ENCODE assay signal across 14 mouse cellular contexts in the genomic region with DNA sequence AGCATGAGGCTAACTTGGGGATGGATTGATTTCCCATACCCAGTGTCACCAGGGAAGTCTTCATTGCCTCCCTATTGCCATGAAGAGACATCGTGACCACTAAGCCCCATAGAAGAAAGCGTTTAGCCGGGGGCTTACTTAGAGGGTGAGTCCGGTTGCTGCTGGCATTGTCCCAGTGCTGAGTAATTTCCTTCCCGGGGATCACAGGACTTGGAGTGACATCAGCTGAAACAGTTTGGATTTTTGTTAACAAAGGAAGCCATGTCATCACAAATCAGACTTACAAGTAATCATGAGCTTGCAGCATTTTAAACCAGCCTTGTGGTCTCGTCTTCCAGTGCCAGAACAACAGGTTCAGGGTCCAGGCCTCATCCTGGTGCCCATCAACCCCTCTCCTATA. TPM values are rescaled to one million over a fixed set of nuclear protein-coding genes. Genes with fewer than 3 reads are reported as not detected.
A peak's percentile ranks its signal among the peaks of the same experiment; 100 is the strongest.
DNase-seq lines count a peak whose midpoint lies in the region; ATAC-seq and TF ChIP-seq lines count a peak whose summit lies in the region.
"Had no signal": no experiment of that assay in that cellular context is flagged by ENCODE, and none has a peak within 500 bp of the region (broad histone marks: within the 10 kb centered on the region; RNA-seq: fewer than 3 reads in every experiment).

No protein-coding gene starts in this region.

- DNase-seq in heart, adult 8-10 months (ENCODE audit: low spot score) = peak; percentile 82
- peak; percentile 86 for DNase-seq in lung, postnatal 36 days
- DNase-seq: adrenal gland, adult 8-10 months; cerebellum, adult 8-10 months; forebrain, postnatal 0 days; right cerebral cortex, adult 18-20 months had no signal

- no peaks in the 10 kb centered on the region for H3K36me3 ChIP-seq in heart, embryonic 12.5 days
- no peaks in the 10 kb centered on the region for H3K36me3 ChIP-seq in kidney, embryonic 15.5 days
- H3K36me3 ChIP-seq in forebrain, embryonic 16.5 days (ENCODE audit: control insufficient read depth, insufficient read depth) = no peaks in the 10 kb centered on the region
- no peaks in the 10 kb centered on the region; the same call in 1 of the 2 replicates for H3K36me3 ChIP-seq in hindbrain, embryonic 16.5 days (ENCODE audit: control insufficient read depth, insufficient read depth, low read length)
- H3K36me3 ChIP-seq: hindbrain, embryonic 10.5 days; stomach, embryonic 15.5 days had no signal

- no peak for TF ChIP-seq POLR2A in embryonic fibroblast, embryonic 13.5 days (IDR thresholded peaks at IDR 0.05; ENCODE audit: low read depth, low read length)

- H3K4me1 ChIP-seq in heart, embryonic 12.5 days (replicated peaks) = peaks cover 24% of the 10 kb centered on the region
- H3K4me1 ChIP-seq in embryonic fibroblast, embryonic 13.5 days (ENCODE audit: control insufficient read depth, insufficient read depth, low read length) = peaks cover 29% of the 10 kb centered on the region
- peaks cover 66% of the 10 kb centered on the region for H3K4me1 ChIP-seq in kidney, embryonic 15.5 days
- no peaks in the 10 kb centered on the region for H3K4me1 ChIP-seq in forebrain, embryonic 16.5 days (replicated peaks; ENCODE audit: control insufficient read depth, insufficient read depth, low read length)
- no peaks in the 10 kb centered on the region; the same call in 1 of the 2 replicates for H3K4me1 ChIP-seq in hindbrain, embryonic 16.5 days (ENCODE audit: control insufficient read depth, insufficient read depth, low read depth, low read length)
- H3K4me1 ChIP-seq: stomach, embryonic 15.5 days had no signal

- ATAC-seq in heart, embryonic 12.5 days (ENCODE audit: insufficient number of reproducible peaks, low FRiP score) = no peak
- no peak for ATAC-seq in kidney, embryonic 15.5 days (replicated peaks; ENCODE audit: low FRiP score)
- ATAC-seq in forebrain, embryonic 16.5 days = no peak
- ATAC-seq in hindbrain, embryonic 16.5 days = no peak
- ATAC-seq: forebrain, postnatal 0 days had no signal

- no peak overlapping the region for H3K4me2 ChIP-seq in heart, embryonic 12.5 days
- no peak overlapping the region for H3K4me2 ChIP-seq in kidney, embryonic 15.5 days
- no peak overlapping the region for H3K4me2 ChIP-seq in forebrain, embryonic 16.5 days (ENCODE audit: low read length)
- no peak overlapping the region for H3K4me2 ChIP-seq in hindbrain, embryonic 16.5 days (ENCODE audit: low read length)
- H3K4me2 ChIP-seq: stomach, embryonic 15.5 days had no signal

- H3K27me3 ChIP-seq in heart, embryonic 12.5 days (replicated peaks) = no peaks in the 10 kb centered on the region
- no peaks in the 10 kb centered on the region for H3K27me3 ChIP-seq in kidney, embryonic 15.5 days
- H3K27me3 ChIP-seq in forebrain, embryonic 16.5 days (replicated peaks; ENCODE audit: control insufficient read depth, insufficient read depth, low read length) = no peaks in the 10 kb centered on the region
- H3K27me3 ChIP-seq in hindbrain, embryonic 16.5 days (replicated peaks; ENCODE audit: control insufficient read depth, insufficient read depth, low read length) = no peaks in the 10 kb centered on the region
- H3K27me3 ChIP-seq: stomach, embryonic 15.5 days had no signal

- H3K9me3 ChIP-seq in heart, embryonic 12.5 days (replicated peaks) = no peaks in the 10 kb centered on the region
- H3K9me3 ChIP-seq in kidney, embryonic 15.5 days (replicated peaks) = no peaks in the 10 kb centered on the region
- no peaks in the 10 kb centered on the region for H3K9me3 ChIP-seq in forebrain, embryonic 16.5 days (ENCODE audit: control insufficient read depth, low read length)
- H3K9me3 ChIP-seq in hindbrain, embryonic 16.5 days (ENCODE audit: control insufficient read depth, low read length) = no peaks in the 10 kb centered on the region
- H3K9me3 ChIP-seq: hindbrain, embryonic 10.5 days; megakaryocyte, embryonic 14.5 days; stomach, embryonic 15.5 days had no signal

- no peak overlapping the region for H3K9ac ChIP-seq in heart, embryonic 12.5 days
- H3K9ac ChIP-seq in kidney, embryonic 15.5 days = no peak overlapping the region
- no peak overlapping the region for H3K9ac ChIP-seq in forebrain, embryonic 16.5 days (replicated peaks; ENCODE audit: low read depth, low read length)
- no peak overlapping the region for H3K9ac ChIP-seq in hindbrain, embryonic 16.5 days (ENCODE audit: low read depth, low read length)
- H3K9ac ChIP-seq: forebrain, postnatal 0 days; stomach, embryonic 15.5 days had no signal

- no peak overlapping the region for H3K27ac ChIP-seq in heart, embryonic 12.5 days (ENCODE audit: poor library complexity, severe bottlenecking)
- peak overlapping the region; percentile 49; the same call in 1 of the 2 replicates for H3K27ac ChIP-seq in embryonic fibroblast, embryonic 13.5 days (ENCODE audit: insufficient read depth, low read length)
- H3K27ac ChIP-seq in kidney, embryonic 15.5 days = 0 out of 2 replicates have a peak overlapping the region, but pooled peaks have one; percentile 7
- no peak overlapping the region for H3K27ac ChIP-seq in forebrain, embryonic 16.5 days (ENCODE audit: low read length)
- no peak overlapping the region for H3K27ac ChIP-seq in hindbrain, embryonic 16.5 days (ENCODE audit: low read depth, low read length)
- H3K27ac ChIP-seq: hindbrain, embryonic 10.5 days; stomach, embryonic 15.5 days had no signal

- 51% methylated on average over 6 of the region's 6 CpGs for WGBS in heart, embryonic 12.5 days
- WGBS in kidney, embryonic 15.5 days = 65% methylated on average over 6 of the region's 6 CpGs
- WGBS in forebrain, embryonic 16.5 days = 56% methylated on average over 6 of the region's 6 CpGs
- WGBS in hindbrain, embryonic 16.5 days = 80% methylated on average over 6 of the region's 6 CpGs

- no peak for TF ChIP-seq CTCF in embryonic fibroblast, embryonic 13.5 days (IDR thresholded peaks at IDR 0.05; ENCODE audit: borderline replicate concordance, insufficient read depth, low read length)

- H3K4me3 ChIP-seq in heart, embryonic 12.5 days = no peak overlapping the region
- H3K4me3 ChIP-seq in embryonic fibroblast, embryonic 13.5 days (ENCODE audit: insufficient read depth, low read length) = no peak overlapping the region
- no peak overlapping the region for H3K4me3 ChIP-seq in kidney, embryonic 15.5 days (replicated peaks)
- no peak overlapping the region for H3K4me3 ChIP-seq in forebrain, embryonic 16.5 days (replicated peaks; ENCODE audit: low read length)
- no peak overlapping the region for H3K4me3 ChIP-seq in hindbrain, embryonic 16.5 days (ENCODE audit: low read length)
- H3K4me3 ChIP-seq: hindbrain, embryonic 10.5 days; megakaryocyte, embryonic 14.5 days; stomach, embryonic 15.5 days had no signal

RNA-seq across cellular contexts. Expression of a gene that starts 19.3 kb away (rescaled TPM):
- total RNA-seq in heart, adult 8-10 months (2022) = 10 to 100 TPM; 28.4 to 42.8 (median 34.3) TPM
- 8.2 and 9.4 TPM in 2 replicates for polyA plus RNA-seq in heart, embryonic 12.5 days (2016; fragmentation: Nextera tagmentation; extraction: Ambion mirVana)
- 4.6 and 8.8 TPM in 2 replicates for polyA plus RNA-seq in embryonic fibroblast, embryonic 13.5 days (2011; ENCODE audit: insufficient read length, low read depth, missing spikeins)
- polyA plus RNA-seq in kidney, embryonic 15.5 days (2015; fragmentation: Nextera tagmentation; extraction: Ambion mirVana) = 7.1 and 9.8 TPM in 2 replicates
- 6.2 and 8.5 TPM in 2 replicates for polyA plus RNA-seq in forebrain, embryonic 16.5 days (2015; fragmentation: Nextera tagmentation; extraction: Ambion mirVana)
- 14.3 and 14.9 TPM in 2 replicates for polyA plus RNA-seq in hindbrain, embryonic 16.5 days (2015; fragmentation: Nextera tagmentation; extraction: Ambion mirVana)

RNA-seq across cellular contexts. Expression of a gene that starts 56.9 kb away (rescaled TPM):
- total RNA-seq in heart, adult 8-10 months (2022) = 10 to 100 TPM; 36.4 to 44.5 (median 39.8) TPM
- 35.5 and 37.9 TPM in 2 replicates for polyA plus RNA-seq in heart, embryonic 12.5 days (2016; fragmentation: Nextera tagmentation; extraction: Ambion mirVana)
- 36.1 and 41.2 TPM in 2 replicates for polyA plus RNA-seq in embryonic fibroblast, embryonic 13.5 days (2011; ENCODE audit: insufficient read length, low read depth, missing spikeins)
- polyA plus RNA-seq in kidney, embryonic 15.5 days (2015; fragmentation: Nextera tagmentation; extraction: Ambion mirVana) = 30.2 and 30.8 TPM in 2 replicates
- polyA plus RNA-seq in forebrain, embryonic 16.5 days (2015; fragmentation: Nextera tagmentation; extraction: Ambion mirVana) = 45.6 and 51.0 TPM in 2 replicates
- polyA plus RNA-seq in hindbrain, embryonic 16.5 days (2015; fragmentation: Nextera tagmentation; extraction: Ambion mirVana) = 39.6 and 48.9 TPM in 2 replicates

Comparison
In these comparisons a context has a peak if more than half of its experiments do, and no peak if none do; other contexts are left out.
1. H3K27ac ChIP-seq: peak in embryonic fibroblast, embryonic 13.5 days (single experiment) and kidney, embryonic 15.5 days (single experiment); none in heart, embryonic 12.5 days (single experiment), forebrain, embryonic 16.5 days (single experiment) and hindbrain, embryonic 16.5 days (single experiment).